Mouse (Mus musculus): ENCODE results near the gene Plcb1.
"Not testable (repeated sequence)": the region's sequence is repeated elsewhere in the genome, so short reads cannot be mapped to it uniquely, and the experiment has no call there.

The Plcb1 gene

GRCm38 (mm10) chr2:134976796-134977330 lies 191.0 kb downstream of the Plcb1 start:
- peak; percentile 55 to 58 for DNase-seq

DNA sequence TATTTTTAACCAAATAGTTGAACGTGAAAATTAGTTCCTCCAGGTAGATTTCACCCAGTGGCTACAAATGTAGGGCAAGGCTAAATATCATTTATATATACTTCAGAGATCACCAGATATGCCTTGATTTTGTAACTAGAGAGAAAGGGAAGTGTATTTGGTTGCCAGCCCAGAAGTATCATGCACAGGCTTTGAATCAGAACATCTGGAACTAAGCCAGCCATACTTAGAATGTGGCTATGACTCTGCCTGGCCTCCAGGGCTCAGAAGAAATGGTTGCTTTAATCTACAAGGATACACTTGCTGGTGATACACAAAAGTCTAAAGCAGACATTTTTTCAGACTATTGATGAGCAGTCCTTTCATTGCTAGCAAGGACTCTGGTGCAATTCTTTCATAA lies 191.8 kb downstream of the Plcb1 start:
- DNase-seq: no peak

GRCm38 (mm10) chr2:134981394-134981793 lies 195.5 kb downstream of the Plcb1 start:
- DNase-seq: no peak

DNA sequence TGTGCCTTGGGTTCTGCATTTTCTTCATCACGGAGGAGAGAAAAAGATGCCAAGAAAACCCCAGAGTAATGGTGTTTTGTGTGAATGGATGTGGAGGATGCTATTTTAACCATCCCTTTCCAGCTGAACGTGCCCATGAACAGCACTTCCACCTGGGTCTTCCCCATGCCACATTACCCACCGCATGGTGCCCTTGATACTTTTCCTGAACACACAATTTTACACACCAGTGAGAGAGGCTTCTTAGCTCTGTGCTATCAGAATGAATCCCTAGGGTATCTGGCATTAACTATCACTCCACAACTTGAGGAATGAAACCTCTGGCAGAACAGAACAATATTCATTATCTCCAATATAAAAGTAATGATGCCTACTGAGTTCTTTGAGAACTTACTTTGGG lies 199.0 kb downstream of the Plcb1 start:
- DNase-seq: no peak

- peak; percentile 73 to 76 for DNase-seq
Observed at GRCm38 (mm10) chr2:134987978-134988377, 202.1 kb downstream of the Plcb1 start.

DNA sequence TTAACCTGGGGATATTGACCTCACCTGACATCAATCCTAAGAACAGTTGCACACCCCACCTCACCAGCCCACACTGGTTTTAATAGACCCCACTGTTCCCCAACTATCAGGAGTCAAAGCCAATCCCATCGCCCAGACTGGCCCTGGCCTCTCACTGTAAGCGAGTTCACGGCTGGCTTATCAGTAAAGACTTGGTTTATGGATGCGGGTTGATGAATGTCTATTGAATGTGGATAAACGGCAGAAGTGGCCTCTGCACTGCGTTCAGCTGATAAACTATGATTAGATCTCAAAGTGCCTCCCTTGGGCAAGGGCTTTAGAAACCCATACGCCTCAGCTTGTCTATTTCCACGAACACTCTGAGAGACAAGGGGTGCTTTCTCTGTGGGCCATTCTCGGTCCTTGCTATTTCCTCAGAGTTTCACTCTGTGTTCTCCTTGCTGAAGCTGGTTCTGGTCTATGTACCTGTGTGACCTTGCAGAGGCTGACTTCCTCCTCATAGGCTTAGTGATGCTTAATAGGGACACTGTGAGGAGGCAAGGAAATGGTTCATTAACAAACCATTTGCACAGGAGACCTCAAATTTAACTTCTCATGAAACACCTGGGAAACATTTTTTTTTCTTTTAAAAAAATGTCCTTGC lies 203.9 kb downstream of the Plcb1 start:
- DNase-seq: no peak

DNA sequence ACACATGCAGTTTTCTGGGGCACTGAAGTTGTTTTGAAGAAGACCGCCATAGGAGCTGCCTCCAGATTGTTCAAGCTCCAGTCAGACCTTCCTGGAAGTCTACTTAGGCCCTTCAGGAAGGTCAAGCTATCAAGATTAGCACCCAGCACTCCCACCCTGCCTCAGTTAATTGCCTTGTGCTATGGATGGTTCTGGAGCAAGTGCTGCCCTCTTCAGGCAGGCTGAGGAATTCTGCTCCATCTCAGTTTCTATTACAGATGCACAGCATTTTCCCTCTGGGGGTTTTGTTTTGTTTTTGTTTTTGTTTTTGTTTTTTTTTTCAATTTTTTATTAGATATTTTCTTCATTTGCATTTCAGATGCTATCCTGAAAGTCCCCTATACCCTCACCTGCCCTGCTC lies 221.3 kb downstream of the Plcb1 start:
- peak; percentile 15 to 22 for DNase-seq

DNA sequence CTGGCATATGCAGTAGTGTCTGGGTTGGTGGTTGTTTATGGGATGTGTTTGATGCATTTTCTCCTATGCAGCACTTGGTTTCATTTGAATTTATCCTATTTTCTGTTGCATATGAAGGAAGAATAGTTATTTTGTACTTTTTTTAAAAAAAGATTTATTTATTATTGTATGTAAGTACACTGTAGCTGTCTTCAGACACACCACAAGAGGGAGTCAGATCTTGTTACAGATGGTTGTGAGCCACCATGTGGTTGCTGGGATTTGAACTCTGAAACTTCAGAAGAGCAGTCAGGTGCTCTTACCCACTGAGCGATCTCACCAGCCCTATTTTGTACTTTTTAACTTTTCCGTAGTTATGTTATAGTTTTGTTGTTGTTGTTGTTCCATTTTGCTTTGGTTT lies 222.0 kb downstream of the Plcb1 start:
- DNase-seq: not testable (repeated sequence)

DNA sequence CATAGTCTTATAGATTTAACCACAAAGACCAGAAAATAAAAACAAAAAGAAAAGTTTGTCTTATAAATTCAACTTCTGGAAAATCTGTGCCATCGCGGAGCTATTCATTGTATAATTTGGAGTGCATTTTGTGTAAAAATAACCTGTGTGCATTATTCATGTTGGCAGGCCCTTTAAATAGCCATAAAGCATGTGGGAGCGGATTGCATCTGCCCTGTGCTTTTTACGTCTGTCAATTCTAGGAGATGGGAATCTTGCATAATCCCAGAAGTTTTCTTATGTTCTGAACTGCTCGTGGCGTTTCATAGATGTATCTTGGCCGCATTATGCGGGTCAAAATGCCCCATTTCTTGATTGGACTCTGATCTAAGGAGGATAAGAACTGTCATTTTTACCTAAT lies 224.5 kb downstream of the Plcb1 start:
- no peak for DNase-seq

- DNase-seq: no peak
Observed at GRCm38 (mm10) chr2:135015501-135015900, 229.6 kb downstream of the Plcb1 start.

GRCm38 (mm10) chr2:135018275-135018674 lies 232.4 kb downstream of the Plcb1 start:
- DNase-seq: no peak

- no peak for DNase-seq
Observed at GRCm38 (mm10) chr2:135018708-135019107, 232.8 kb downstream of the Plcb1 start.

DNA sequence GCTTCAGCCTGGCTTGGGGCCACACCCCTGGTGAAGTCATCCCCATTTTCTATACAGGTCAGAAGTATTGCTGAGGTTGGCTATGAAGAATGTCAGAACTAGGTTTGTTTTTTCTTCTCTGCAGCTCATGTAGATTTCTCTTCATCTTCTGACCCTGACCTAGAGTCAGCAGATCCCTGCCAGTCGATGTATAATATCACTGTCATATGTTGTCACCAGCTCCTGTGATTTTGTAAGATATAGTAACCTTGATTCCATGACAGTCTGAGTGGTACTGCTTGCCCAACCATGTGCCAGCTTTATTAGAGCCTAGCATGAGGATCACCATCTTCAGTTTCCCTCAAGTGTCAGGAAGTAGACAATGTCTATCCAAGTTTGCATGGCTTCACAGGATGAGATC lies 233.7 kb downstream of the Plcb1 start:
- DNase-seq: no peak

DNA sequence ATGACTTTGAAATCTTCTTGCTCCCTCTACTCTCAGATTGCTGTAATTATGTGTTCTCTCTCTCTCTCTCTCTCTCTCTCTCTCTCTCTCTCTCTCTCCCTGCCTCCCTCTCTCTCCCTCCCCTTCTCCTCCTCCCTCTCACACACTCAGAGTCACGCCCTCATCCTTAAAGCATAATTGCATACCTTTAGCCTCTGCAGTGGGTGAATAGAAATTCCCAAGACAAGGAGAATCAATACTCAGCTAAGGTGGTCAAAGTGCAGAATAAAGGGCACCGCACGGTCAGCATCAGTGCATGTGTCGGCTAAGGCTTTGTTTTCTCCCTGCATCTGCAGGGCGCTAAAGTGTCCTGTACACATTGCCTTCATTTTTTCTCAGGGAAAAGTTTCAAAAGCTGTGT lies 243.4 kb downstream of the Plcb1 start:
- DNase-seq: no peak

DNA sequence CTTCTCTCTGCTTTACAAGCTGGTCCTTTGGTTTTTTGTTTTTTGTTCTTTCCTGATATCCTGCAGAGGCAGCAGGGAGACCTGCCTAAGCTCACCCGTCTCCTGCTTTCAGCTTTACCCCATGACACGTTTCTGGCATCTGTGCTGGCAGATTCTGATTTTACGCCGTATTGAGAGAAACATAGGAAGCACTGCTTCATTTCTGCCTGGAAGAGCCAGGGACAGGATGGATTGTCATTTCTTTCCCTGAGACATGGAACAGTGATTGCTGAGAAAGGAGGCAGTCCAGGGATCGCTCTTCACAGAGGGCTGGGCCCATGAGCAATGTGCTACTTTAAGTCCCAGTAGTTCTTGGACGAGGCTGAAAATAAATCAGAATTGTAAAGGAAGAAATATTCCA lies 243.8 kb downstream of the Plcb1 start:
- peak; percentile 8 to 17 for DNase-seq

GRCm38 (mm10) chr2:135035640-135036260 lies 249.9 kb downstream of the Plcb1 start:
- DNase-seq: no peak

DNA sequence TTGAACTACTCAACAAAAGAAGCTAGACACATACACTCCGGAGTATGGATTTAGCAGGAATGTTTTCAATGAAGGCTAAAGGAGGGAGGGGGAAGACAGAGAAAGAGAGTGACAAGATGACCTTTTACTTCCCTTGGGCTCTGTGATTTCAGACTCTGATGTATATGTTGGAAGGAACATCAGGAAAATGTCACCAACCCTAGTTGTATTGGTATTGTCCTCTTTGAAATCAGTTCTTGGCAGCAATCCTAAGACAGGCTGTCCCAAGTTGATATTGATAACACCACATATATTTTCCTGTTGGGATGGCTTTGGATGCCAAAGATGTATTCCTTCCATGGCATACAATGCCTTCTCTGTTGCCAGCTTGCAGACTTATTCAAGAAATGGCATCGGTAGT lies 262.9 kb downstream of the Plcb1 start:
- no peak for DNase-seq

- DNase-seq: no peak
Observed at GRCm38 (mm10) chr2:135049283-135049682, 263.4 kb downstream of the Plcb1 start.

DNA sequence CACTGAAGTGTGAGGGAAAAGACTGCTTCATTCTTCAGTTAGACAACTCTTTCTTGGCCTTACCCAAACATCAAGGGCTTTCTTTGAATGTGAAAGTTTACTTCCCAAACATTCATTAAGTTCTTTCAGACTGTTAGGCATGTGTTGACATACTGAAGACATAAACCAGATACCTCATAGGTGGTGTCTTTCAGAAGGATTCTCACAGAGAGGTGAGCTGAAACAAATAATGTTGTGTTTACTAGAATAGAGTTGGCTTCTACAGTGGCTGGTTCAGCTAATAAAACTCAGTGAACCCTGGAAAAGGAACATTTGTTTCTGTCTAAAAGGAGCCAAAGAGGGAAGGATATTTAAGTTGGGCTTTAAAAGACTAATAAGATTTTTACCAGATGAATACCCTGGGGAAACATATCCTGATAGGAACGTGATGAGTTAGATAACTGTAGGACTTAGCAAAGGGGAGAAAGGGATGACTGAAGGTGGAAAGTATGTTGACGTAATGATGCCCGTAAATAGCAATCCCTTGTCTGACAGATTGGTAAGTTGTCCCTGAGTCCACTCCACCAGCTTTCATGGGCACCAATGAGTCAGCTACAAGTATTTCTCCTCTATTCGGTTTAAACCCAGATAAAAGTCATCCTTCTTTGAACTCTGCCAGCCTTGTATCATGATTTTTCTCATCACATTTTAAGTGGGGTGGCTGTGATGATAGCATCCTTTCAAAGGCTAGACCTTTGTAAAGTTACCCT lies 265.8 kb downstream of the Plcb1 start:
- DNase-seq: no peak

- DNase-seq: no peak
Observed at GRCm38 (mm10) chr2:135053391-135053790, 267.5 kb downstream of the Plcb1 start.

DNA sequence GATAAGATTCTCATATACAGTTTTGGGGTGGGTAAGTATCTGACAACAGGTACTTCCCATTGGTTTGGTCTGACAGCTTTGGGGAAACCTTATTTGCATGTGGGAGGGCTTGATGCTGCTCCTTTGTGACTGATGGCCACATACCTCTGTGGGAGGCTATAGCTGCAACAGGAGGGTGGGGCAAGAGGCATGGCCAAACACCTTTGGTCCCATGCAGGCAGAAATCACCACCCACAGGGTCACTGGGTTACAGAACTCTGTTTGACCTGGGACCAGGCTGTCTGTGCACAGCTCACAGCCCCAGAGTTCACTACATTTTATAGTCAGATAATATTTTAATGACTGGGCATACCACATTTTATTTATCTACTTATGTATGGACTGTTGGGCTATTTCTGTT lies 281.6 kb downstream of the Plcb1 start:
- no peak for DNase-seq

DNA sequence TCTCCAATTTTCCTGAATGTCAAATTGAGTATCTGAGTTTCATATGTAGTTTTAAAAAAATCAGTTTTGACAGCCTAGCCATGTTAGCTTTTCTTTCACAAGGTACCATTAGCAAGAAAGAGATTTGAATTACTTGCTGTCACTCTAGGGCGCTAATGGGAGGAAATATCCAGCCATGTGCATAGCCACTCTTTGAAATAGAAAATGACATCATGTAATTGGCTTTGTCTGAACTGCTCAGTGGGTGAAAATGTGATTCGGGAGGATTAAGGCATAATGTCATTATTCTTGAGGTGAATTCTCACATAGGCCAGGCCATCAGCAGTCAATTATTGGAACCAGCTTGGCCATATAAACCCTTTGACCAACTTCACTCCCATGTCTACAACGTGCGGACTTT lies 285.5 kb downstream of the Plcb1 start:
- DNase-seq: no peak

GRCm38 (mm10) chr2:135072503-135072902 lies 286.6 kb downstream of the Plcb1 start:
- no peak for DNase-seq

- no peak for DNase-seq
Observed at GRCm38 (mm10) chr2:135073014-135073413, 287.1 kb downstream of the Plcb1 start.

Measured in cerebellum, adult 18-20 months (tissue).